Mouse (Mus musculus): ENCODE data around the gene Olfr573-ps1. TPM values are rescaled to one million over a fixed set of nuclear protein-coding genes. Genes with fewer than 3 reads are reported as not detected.

Olfr573-ps1 gene
- not detected in 2 replicates for polyA plus RNA-seq (2015; fragmentation: Nextera tagmentation; extraction: Ambion mirVana)

GRCm38 (mm10) chr7:102942475-102942874 lies at the start of gene Olfr573-ps1:
Olfr573-ps1 (minus strand) TSS chr7:102942575.
- 90% methylated on average over 2 of the region's 2 CpGs for WGBS
- Histone ChIP-seq H3K4me2 (no peak within 1 kb of the TSS), H3K4me3 (no peak within 1 kb of the TSS), H3K27me3 (no peaks in the 10 kb centered on the region), H3K9ac (no peak within 1 kb of the TSS), H3K27ac (no peak within 1 kb of the TSS), H3K36me3 (no peaks in the 10 kb centered on the region), H3K4me1 (no peaks in the 10 kb centered on the region), H3K9me3 (no peaks in the 10 kb centered on the region)
- ATAC-seq (ENCODE audit: insufficient number of reproducible peaks, insufficient read depth, low FRiP score, low TSS enrichment, low read depth): no peak

GRCm38 (mm10) chr7:102989224-102989623 lies 46.8 kb upstream of the Olfr573-ps1 start, which contains the start of gene Olfr578:
Olfr578 (minus strand) TSS chr7:102989324.
- Histone ChIP-seq H3K9me3 (no peaks in the 10 kb centered on the region), H3K4me1 (no peaks in the 10 kb centered on the region), H3K27ac (no peak within 1 kb of the TSS), H3K36me3 (no peaks in the 10 kb centered on the region), H3K9ac (no peak within 1 kb of the TSS), H3K4me2 (no peak within 1 kb of the TSS), H3K27me3 (no peaks in the 10 kb centered on the region), H3K4me3 (no peak within 1 kb of the TSS)
- 60% methylated on average over 3 of the region's 3 CpGs for WGBS
- ATAC-seq (ENCODE audit: insufficient number of reproducible peaks, insufficient read depth, low FRiP score, low TSS enrichment, low read depth): no peak

- H3K27me3 ChIP-seq: no peaks in the 10 kb centered on the region
- no peak within 1 kb of the TSS for H3K27ac ChIP-seq
- H3K4me2 ChIP-seq: no peak within 1 kb of the TSS
- WGBS: 85% methylated on average over 2 of the region's 2 CpGs
- H3K36me3 ChIP-seq: no peaks in the 10 kb centered on the region
- no peaks in the 10 kb centered on the region for H3K9me3 ChIP-seq
- no peak within 1 kb of the TSS for H3K9ac ChIP-seq
- H3K4me3 ChIP-seq: no peak within 1 kb of the TSS
- no peak for ATAC-seq (ENCODE audit: insufficient number of reproducible peaks, insufficient read depth, low FRiP score, low TSS enrichment, low read depth)
- no peaks in the 10 kb centered on the region for H3K4me1 ChIP-seq
These were observed 33.5 kb upstream of the Olfr573-ps1 start, which contains the start of gene Olfr577 for GRCm38 (mm10) chr7:102975843-102976242. Olfr577 (minus strand) TSS chr7:102975943.

- H3K9me3 ChIP-seq: no peaks in the 10 kb centered on the region
- H3K9ac ChIP-seq: no peak overlapping the region
- H3K27me3 ChIP-seq: no peaks in the 10 kb centered on the region
- no peak overlapping the region for H3K4me2 ChIP-seq
- ATAC-seq (ENCODE audit: insufficient number of reproducible peaks, insufficient read depth, low FRiP score, low TSS enrichment, low read depth): no peak
- H3K4me1 ChIP-seq: no peaks in the 10 kb centered on the region
- H3K36me3 ChIP-seq: no peaks in the 10 kb centered on the region
- 39% methylated on average over 1 of the region's 1 CpGs for WGBS
- H3K4me3 ChIP-seq: no peak overlapping the region
- no peak overlapping the region for H3K27ac ChIP-seq
These were observed 32.0 kb upstream of the Olfr573-ps1 start for GRCm38 (mm10) chr7:102974399-102974798.

GRCm38 (mm10) chr7:102962360-102962759 lies 20.0 kb upstream of the Olfr573-ps1 start, which contains the start of gene Olfr576:
Olfr576 (plus strand) TSS chr7:102962660.
- 49% methylated on average over 2 of the region's 2 CpGs for WGBS
- H3K9me3 ChIP-seq: no peaks in the 10 kb centered on the region
- H3K4me1 ChIP-seq: no peaks in the 10 kb centered on the region

GRCm38 (mm10) chr7:102958593-102958992 lies 16.2 kb upstream of the Olfr573-ps1 start, which contains the start of gene Olfr575:
Olfr575 (minus strand) TSS chr7:102958775.
- Histone ChIP-seq H3K9ac (no peak within 1 kb of the TSS), H3K4me1 (no peaks in the 10 kb centered on the region), H3K27me3 (no peaks in the 10 kb centered on the region), H3K4me3 (no peak within 1 kb of the TSS), H3K4me2 (no peak within 1 kb of the TSS), H3K9me3 (no peaks in the 10 kb centered on the region), H3K27ac (no peak within 1 kb of the TSS), H3K36me3 (no peaks in the 10 kb centered on the region)
- 57% methylated on average over 1 of the region's 1 CpGs for WGBS
- ATAC-seq (ENCODE audit: insufficient number of reproducible peaks, insufficient read depth, low FRiP score, low TSS enrichment, low read depth): no peak

More at GRCm38 (mm10) chr7:102962360-102962759, 20.0 kb upstream of the Olfr573-ps1 start, which contains the start of gene Olfr576:
- ATAC-seq (ENCODE audit: insufficient number of reproducible peaks, insufficient read depth, low FRiP score, low TSS enrichment, low read depth): no peak
- no peak within 1 kb of the TSS for H3K9ac ChIP-seq
- no peak within 1 kb of the TSS for H3K4me2 ChIP-seq
- no peaks in the 10 kb centered on the region for H3K36me3 ChIP-seq
- no peaks in the 10 kb centered on the region for H3K27me3 ChIP-seq
- no peak within 1 kb of the TSS for H3K4me3 ChIP-seq
- H3K27ac ChIP-seq: no peak within 1 kb of the TSS

- WGBS: 79% methylated on average over 3 of the region's 3 CpGs
- no peaks in the 10 kb centered on the region for H3K27me3 ChIP-seq
- H3K4me3 ChIP-seq: no peak overlapping the region
- no peak for ATAC-seq (ENCODE audit: insufficient number of reproducible peaks, insufficient read depth, low FRiP score, low TSS enrichment, low read depth)
- no peaks in the 10 kb centered on the region for H3K4me1 ChIP-seq
- H3K9me3 ChIP-seq: no peaks in the 10 kb centered on the region
- H3K9ac ChIP-seq: no peak overlapping the region
- no peak overlapping the region for H3K27ac ChIP-seq
- H3K36me3 ChIP-seq: no peaks in the 10 kb centered on the region
- H3K4me2 ChIP-seq: no peak overlapping the region
These were observed 15.8 kb upstream of the Olfr573-ps1 start for GRCm38 (mm10) chr7:102958137-102958536.

- Histone ChIP-seq H3K36me3 (no peaks in the 10 kb centered on the region), H3K4me1 (no peaks in the 10 kb centered on the region), H3K9me3 (no peaks in the 10 kb centered on the region), H3K27ac (no peak overlapping the region), H3K4me3 (no peak overlapping the region), H3K9ac (no peak overlapping the region), H3K27me3 (no peaks in the 10 kb centered on the region), H3K4me2 (no peak overlapping the region)
- ATAC-seq (ENCODE audit: insufficient number of reproducible peaks, insufficient read depth, low FRiP score, low TSS enrichment, low read depth): no peak
- WGBS: 64% methylated on average over 1 of the region's 1 CpGs
These were observed 8.4 kb upstream of the Olfr573-ps1 start for GRCm38 (mm10) chr7:102950732-102951131.

- 93% methylated on average over 1 of the region's 1 CpGs for WGBS
- Histone ChIP-seq H3K9ac (no peak within 1 kb of the TSS), H3K27me3 (no peaks in the 10 kb centered on the region), H3K36me3 (no peaks in the 10 kb centered on the region), H3K4me2 (no peak within 1 kb of the TSS), H3K4me3 (no peak within 1 kb of the TSS), H3K4me1 (no peaks in the 10 kb centered on the region), H3K9me3 (no peaks in the 10 kb centered on the region), H3K27ac (no peak within 1 kb of the TSS)
- no peak for ATAC-seq (ENCODE audit: insufficient number of reproducible peaks, insufficient read depth, low FRiP score, low TSS enrichment, low read depth)
These were observed 5.8 kb upstream of the Olfr573-ps1 start, which contains the start of gene Olfr574 for GRCm38 (mm10) chr7:102948167-102948566. Olfr574 (plus strand) TSS chr7:102948467.

- no peak overlapping the region for H3K9ac ChIP-seq
- H3K4me3 ChIP-seq: no peak overlapping the region
- H3K27ac ChIP-seq: no peak overlapping the region
- H3K4me2 ChIP-seq: no peak overlapping the region
- H3K9me3 ChIP-seq: no peaks in the 10 kb centered on the region
- H3K36me3 ChIP-seq: no peaks in the 10 kb centered on the region
- no peaks in the 10 kb centered on the region for H3K27me3 ChIP-seq
- WGBS: 80% methylated on average over 1 of the region's 1 CpGs
- ATAC-seq (ENCODE audit: insufficient number of reproducible peaks, insufficient read depth, low FRiP score, low TSS enrichment, low read depth): no peak
- no peaks in the 10 kb centered on the region for H3K4me1 ChIP-seq
These were observed 1.0 kb upstream of the Olfr573-ps1 start for GRCm38 (mm10) chr7:102943417-102943816.

GRCm38 (mm10) chr7:102927105-102927504 lies 15.3 kb downstream of the Olfr573-ps1 start:
- WGBS: 64% methylated on average over 3 of the region's 3 CpGs
- no peak overlapping the region for H3K27ac ChIP-seq

GRCm38 (mm10) chr7:102924109-102924508 lies 18.3 kb downstream of the Olfr573-ps1 start, which contains the start of gene Olfr572:
Olfr572 (plus strand) TSS chr7:102924409.
- H3K36me3 ChIP-seq: no peaks in the 10 kb centered on the region
- H3K27me3 ChIP-seq: no peaks in the 10 kb centered on the region
- no peak within 1 kb of the TSS for H3K9ac ChIP-seq
- no peak within 1 kb of the TSS for H3K4me3 ChIP-seq
- 67% methylated on average over 1 of the region's 1 CpGs for WGBS
- H3K4me1 ChIP-seq: no peaks in the 10 kb centered on the region
- H3K4me2 ChIP-seq: no peak within 1 kb of the TSS
- H3K9me3 ChIP-seq: no peaks in the 10 kb centered on the region
- ATAC-seq (ENCODE audit: insufficient number of reproducible peaks, insufficient read depth, low FRiP score, low TSS enrichment, low read depth): no peak
- H3K27ac ChIP-seq: no peak within 1 kb of the TSS

More at GRCm38 (mm10) chr7:102927105-102927504, 15.3 kb downstream of the Olfr573-ps1 start:
- no peaks in the 10 kb centered on the region for H3K36me3 ChIP-seq
- H3K4me3 ChIP-seq: no peak overlapping the region
- no peak overlapping the region for H3K9ac ChIP-seq
- no peaks in the 10 kb centered on the region for H3K27me3 ChIP-seq
- no peak for ATAC-seq (ENCODE audit: insufficient number of reproducible peaks, insufficient read depth, low FRiP score, low TSS enrichment, low read depth)
- H3K9me3 ChIP-seq: no peaks in the 10 kb centered on the region
- H3K4me1 ChIP-seq: no peaks in the 10 kb centered on the region
- no peak overlapping the region for H3K4me2 ChIP-seq
